8 mouse cellular contexts compared by ENCODE assay signal in the genomic region with DNA sequence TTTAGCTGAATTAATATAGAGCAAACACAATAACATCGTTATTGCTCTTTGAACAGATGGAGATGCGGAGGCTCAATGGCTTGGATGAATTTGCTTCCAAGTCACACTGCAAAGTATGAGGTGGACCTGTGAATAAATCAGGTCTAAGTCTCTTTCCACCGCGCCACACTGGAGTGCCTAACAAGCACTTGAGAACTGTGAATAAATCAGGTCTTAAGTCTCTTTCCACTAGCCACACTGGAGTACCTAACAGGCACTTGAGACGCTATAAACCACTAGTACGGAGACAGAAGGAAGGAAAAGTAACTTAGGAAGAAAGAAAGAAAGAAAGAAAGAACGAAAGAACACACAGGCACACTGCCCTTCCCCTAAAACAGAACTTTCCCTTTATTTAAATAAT. TPM values are rescaled to one million over a fixed set of nuclear protein-coding genes. Genes with fewer than 3 reads are reported as not detected.
A peak's percentile ranks its signal among the peaks of the same experiment; 100 is the strongest.
DNase-seq lines count a peak whose midpoint lies in the region; ATAC-seq and TF ChIP-seq lines count a peak whose summit lies in the region.

No protein-coding gene starts in this region.

- peak overlapping the region; percentile 94 for H3K27ac ChIP-seq in heart, embryonic 13.5 days (replicated peaks)
- H3K27ac ChIP-seq in intestine, postnatal 0 days (ENCODE audit: low read depth, low read length), result no peak overlapping the region
- H3K27ac ChIP-seq in midbrain, embryonic 12.5 days (replicated peaks), result no peak overlapping the region

- H3K27me3 ChIP-seq in heart, embryonic 13.5 days (replicated peaks), result no peaks in the 10 kb centered on the region
- no peaks in the 10 kb centered on the region for H3K27me3 ChIP-seq in intestine, postnatal 0 days (replicated peaks; ENCODE audit: control insufficient read depth, insufficient read depth, low read length)
- H3K27me3 ChIP-seq in midbrain, embryonic 12.5 days, result no peaks in the 10 kb centered on the region

- peak overlapping the region; percentile 74 for H3K4me2 ChIP-seq in heart, embryonic 13.5 days
- H3K4me2 ChIP-seq in intestine, postnatal 0 days (replicated peaks; ENCODE audit: low read depth), result peak overlapping the region; percentile 79
- H3K4me2 ChIP-seq in midbrain, embryonic 12.5 days (replicated peaks), result peak overlapping the region; percentile 65

- H3K36me3 ChIP-seq in heart, embryonic 13.5 days, result no peaks in the 10 kb centered on the region
- no peaks in the 10 kb centered on the region for H3K36me3 ChIP-seq in intestine, postnatal 0 days (ENCODE audit: control insufficient read depth, insufficient read depth)
- no peaks in the 10 kb centered on the region for H3K36me3 ChIP-seq in midbrain, embryonic 12.5 days

- no peak for ATAC-seq in heart, embryonic 13.5 days (ENCODE audit: extremely low read depth, insufficient number of reproducible peaks, low FRiP score, low TSS enrichment)
- ATAC-seq in common myeloid progenitor, adult 5-6 weeks (replicated peaks; ENCODE audit: low read depth, poor library complexity, severe bottlenecking), result 0 out of 2 replicates have a peak, but pooled peaks have one; percentile 0
- ATAC-seq in intestine, postnatal 0 days, result no peak
- no peak for ATAC-seq in midbrain, embryonic 12.5 days (ENCODE audit: low FRiP score, low read depth)

- H3K4me1 ChIP-seq in heart, embryonic 13.5 days, result peaks cover 37% of the 10 kb centered on the region
- 0 out of 2 replicates have a peak, but pooled peaks cover 3% of the 10 kb centered on the region for H3K4me1 ChIP-seq in intestine, postnatal 0 days (replicated peaks; ENCODE audit: control insufficient read depth, insufficient read depth, low read length)
- H3K4me1 ChIP-seq in midbrain, embryonic 12.5 days, result peaks cover 19% of the 10 kb centered on the region

- no peak for DNase-seq in heart, postnatal 14 days
- no peak for DNase-seq in left cerebral cortex, postnatal 25 days (ENCODE audit: low spot score in 2 of 2)
- DNase-seq in T-cell, adult 2 months (ENCODE audit: low spot score), result no peak
- no peak for DNase-seq in gastrocnemius, postnatal 14 days

- peak overlapping the region; percentile 98 for H3K9ac ChIP-seq in heart, embryonic 13.5 days
- peak overlapping the region; percentile 97 for H3K9ac ChIP-seq in intestine, postnatal 0 days (ENCODE audit: low read depth, low read length)
- peak overlapping the region; percentile 85 for H3K9ac ChIP-seq in midbrain, embryonic 12.5 days (replicated peaks)

- TF ChIP-seq CTCF in intestine, postnatal 0 days (IDR thresholded peaks at IDR 0.05; ENCODE audit: low read depth), result no peak

- peak overlapping the region; percentile 97 for H3K4me3 ChIP-seq in heart, embryonic 13.5 days
- H3K4me3 ChIP-seq in intestine, postnatal 0 days (ENCODE audit: low read depth, low read length), result peak overlapping the region; percentile 97
- peak overlapping the region; percentile 95 for H3K4me3 ChIP-seq in midbrain, embryonic 12.5 days

- WGBS in heart, embryonic 13.5 days, result 23% methylated on average over 7 of the region's 7 CpGs
- 19% methylated on average over 7 of the region's 7 CpGs for WGBS in intestine, postnatal 0 days
- WGBS in midbrain, embryonic 12.5 days, result 19% methylated on average over 7 of the region's 7 CpGs

- no peaks in the 10 kb centered on the region for H3K9me3 ChIP-seq in heart, embryonic 13.5 days
- no peaks in the 10 kb centered on the region for H3K9me3 ChIP-seq in intestine, postnatal 0 days (ENCODE audit: control insufficient read depth)
- no peaks in the 10 kb centered on the region for H3K9me3 ChIP-seq in midbrain, embryonic 12.5 days

- intact Hi-C loops in heart, postnatal 14 days (cut with DNase I), result no loop called here
- intact Hi-C loops in left cerebral cortex, postnatal 25 days (cut with DNase I), result no loop called here
- intact Hi-C loops in gastrocnemius, postnatal 14 days (cut with DNase I; ENCODE audit: low total_unique reads), result no loop called here

RNA-seq across cellular contexts. Expression of a gene that starts 1.3 kb away (rescaled TPM):
- polyA plus RNA-seq in heart, embryonic 13.5 days (2015; fragmentation: Nextera tagmentation; extraction: Ambion mirVana), result 54.7 and 60.2 TPM in 2 replicates
- 10 to 100 TPM; 77.8 to 85.6 TPM for total RNA-seq in heart, postnatal 14 days (2021)
- 260 and 320 TPM in 2 replicates for total RNA-seq in common myeloid progenitor, adult 5-6 weeks (2017)
- polyA plus RNA-seq in intestine, postnatal 0 days (2015; fragmentation: Nextera tagmentation; extraction: Ambion mirVana), result 48.0 and 56.4 TPM in 2 replicates
- 69.2 and 69.7 TPM in 2 replicates for polyA plus RNA-seq in midbrain, embryonic 12.5 days (2016; fragmentation: Nextera tagmentation; extraction: Ambion mirVana)
- 100 to 1,000 TPM; 107 to 108 TPM for total RNA-seq in left cerebral cortex, postnatal 25 days (2021)
- total RNA-seq in gastrocnemius, postnatal 14 days (2021), result 100 to 1,000 TPM; 145 to 155 TPM
